Mouse (Mus musculus): ENCODE results near the gene Gpr45.

DNA sequence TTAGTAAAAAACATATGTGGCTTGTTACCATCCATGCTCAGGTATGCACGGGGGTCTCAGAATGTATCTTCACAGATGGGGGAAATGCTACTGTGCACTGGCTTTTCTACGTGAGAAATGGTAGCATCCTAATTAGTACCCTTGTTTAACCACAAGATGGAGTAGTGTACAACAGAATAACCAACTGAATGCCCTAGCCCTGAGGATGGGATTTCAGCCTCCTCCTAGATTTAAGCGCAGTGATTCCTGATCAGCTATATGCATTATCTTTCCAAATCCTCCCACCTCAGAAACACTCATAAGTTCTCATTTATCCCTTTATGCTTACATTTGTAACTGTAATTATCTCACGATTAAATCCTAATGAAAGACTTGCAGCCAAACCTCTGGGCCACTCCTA, 37.6 kb upstream of the Gpr45 start:
- TF ChIP-seq POLR2A (IDR thresholded peaks at IDR 0.05; ENCODE audit: extremely low read depth, insufficient read depth, low read length) (no peak), CTCF (IDR thresholded peaks at IDR 0.05; ENCODE audit: extremely low read depth, insufficient read depth, low read length) (peak; percentile 51; the same call in 1 of the 2 replicates)
